Mouse (Mus musculus): ENCODE results near the gene Galnt9.

DNA sequence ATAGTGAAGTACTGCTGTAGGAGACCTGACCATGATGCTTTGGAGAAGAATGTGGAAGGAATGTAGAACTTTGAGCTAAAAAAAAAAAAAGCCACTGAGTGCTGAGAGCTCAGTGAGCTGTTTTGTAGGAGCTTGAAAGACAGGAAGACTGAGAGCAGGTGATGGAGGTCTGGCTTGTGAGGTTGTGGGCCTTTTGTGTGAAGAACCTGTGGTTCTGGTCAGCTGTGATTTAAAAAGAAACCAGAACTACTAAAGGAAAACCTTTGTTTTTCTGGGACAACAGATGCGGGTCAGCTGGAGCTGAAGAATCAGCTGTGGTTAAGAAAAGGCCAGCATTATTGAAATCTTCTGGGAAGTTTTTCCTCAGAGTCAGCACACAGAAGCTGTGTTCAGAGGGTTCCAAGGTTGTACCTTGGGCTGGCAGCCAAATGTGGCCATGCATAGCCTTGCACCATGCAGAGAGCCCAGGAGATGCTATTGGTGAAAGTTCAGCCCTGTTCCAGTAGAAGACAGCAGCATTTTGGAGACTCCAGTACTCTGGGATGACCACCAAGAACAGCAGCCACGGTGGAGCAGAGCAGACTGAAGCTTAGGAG, 85.5 kb downstream of the Galnt9 start:
- no peak for TF ChIP-seq HCFC1 (IDR thresholded peaks at IDR 0.05; ENCODE audit: borderline replicate concordance, insufficient read depth, low read length)
- TF ChIP-seq CHD2 (IDR thresholded peaks at IDR 0.05; ENCODE audit: low read depth, low read length) = no peak
